ENCODE assay signal across 26 mouse cellular contexts in the genomic region with DNA sequence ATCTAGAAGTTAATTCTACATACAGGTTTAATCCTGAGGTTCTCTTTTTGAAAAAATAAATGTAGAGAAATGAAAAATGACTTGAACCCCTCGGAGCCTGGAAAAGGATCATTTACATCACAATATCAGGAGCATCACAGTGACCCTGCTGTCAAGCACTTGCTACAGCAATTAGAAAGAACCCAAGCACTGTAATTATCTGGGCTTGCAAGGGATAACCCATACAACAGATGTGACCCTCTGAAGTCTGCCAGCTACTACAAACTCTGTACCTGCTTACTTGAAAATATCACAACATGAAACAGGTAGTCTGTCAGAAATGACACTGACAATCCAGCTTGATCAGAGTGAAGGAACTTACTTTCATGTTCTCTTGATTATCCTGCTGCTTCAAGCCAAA.
"Had no signal": no experiment of that assay in that cellular context is flagged by ENCODE, and none has a peak within 500 bp of the region (broad histone marks: within the 10 kb centered on the region; RNA-seq: fewer than 3 reads in every experiment).

No protein-coding gene starts in this region.

- H3K4me2 ChIP-seq: heart, embryonic 12.5 days; hindbrain, embryonic 15.5 days; kidney, embryonic 15.5 days; limb, embryonic 13.5 days; limb, embryonic 15.5 days; liver, embryonic 12.5 days had no signal

- H3K9me3 ChIP-seq: heart, embryonic 10.5 days; heart, embryonic 12.5 days; hindbrain, embryonic 10.5 days; hindbrain, embryonic 15.5 days; kidney, embryonic 15.5 days; limb, embryonic 13.5 days; limb, embryonic 15.5 days; liver, embryonic 12.5 days had no signal

- DNase-seq: gastrocnemius, adult 2 months; gastrocnemius, postnatal 10 days; gastrocnemius, postnatal 25 days; heart, adult 18-20 months; heart, postnatal 10 days; heart, postnatal 4 days; kidney, adult 11 months; kidney, adult 2 months; kidney, adult 9 months; kidney, postnatal 14 days; kidney, postnatal 36 days; layer of hippocampus, adult 9-11 months; layer of hippocampus, postnatal 36 days; left cerebral cortex, postnatal 4 days had no signal

- H3K4me3 ChIP-seq: gastrocnemius, adult 2 months; heart, embryonic 10.5 days; heart, embryonic 12.5 days; hindbrain, embryonic 10.5 days; hindbrain, embryonic 15.5 days; kidney, embryonic 15.5 days; limb, embryonic 13.5 days; limb, embryonic 15.5 days; liver, embryonic 12.5 days had no signal

- H3K9ac ChIP-seq: heart, embryonic 12.5 days; hindbrain, embryonic 15.5 days; kidney, embryonic 15.5 days; limb, embryonic 13.5 days; limb, embryonic 15.5 days; liver, embryonic 12.5 days; liver, embryonic 14.5 days had no signal

- H3K27me3 ChIP-seq: heart, embryonic 12.5 days; hindbrain, embryonic 15.5 days; kidney, embryonic 15.5 days; limb, embryonic 13.5 days; limb, embryonic 15.5 days; liver, embryonic 12.5 days had no signal

- H3K27ac ChIP-seq: gastrocnemius, adult 2 months; heart, embryonic 10.5 days; hindbrain, embryonic 10.5 days; hindbrain, embryonic 15.5 days; kidney, embryonic 15.5 days; kidney, postnatal 0 days; limb, embryonic 13.5 days; limb, embryonic 15.5 days; liver, embryonic 12.5 days; liver, embryonic 14.5 days had no signal

- H3K4me1 ChIP-seq: heart, embryonic 10.5 days; heart, embryonic 12.5 days; hindbrain, embryonic 10.5 days; hindbrain, embryonic 15.5 days; kidney, embryonic 15.5 days; limb, embryonic 13.5 days; limb, embryonic 15.5 days; liver, embryonic 12.5 days had no signal

- H3K36me3 ChIP-seq: heart, embryonic 10.5 days; heart, embryonic 12.5 days; hindbrain, embryonic 10.5 days; kidney, embryonic 15.5 days; limb, embryonic 13.5 days; limb, embryonic 15.5 days; liver, embryonic 12.5 days had no signal

- ATAC-seq: inflammation-experienced regulatory T-cells, adult 6 months; intestine, embryonic 16.5 days; liver, embryonic 12.5 days had no signal
